Mouse (Mus musculus): Measurements from ENCODE around the gene Slc35f2. TPM values are rescaled to one million over a fixed set of nuclear protein-coding genes. Genes with fewer than 3 reads are reported as not detected.

The Slc35f2 gene
- total RNA-seq, 2 experiments from 2014 or later, result 3.7 to 5.2 TPM

- DNase-seq (ENCODE audit: extremely low spot score in 1 of 2, low spot score in 1 of 2), result peak; percentile 43 to 82
These were observed 47.4 kb downstream of the Slc35f2 start for GRCm38 (mm10) chr9:53818760-53819159.

DNA sequence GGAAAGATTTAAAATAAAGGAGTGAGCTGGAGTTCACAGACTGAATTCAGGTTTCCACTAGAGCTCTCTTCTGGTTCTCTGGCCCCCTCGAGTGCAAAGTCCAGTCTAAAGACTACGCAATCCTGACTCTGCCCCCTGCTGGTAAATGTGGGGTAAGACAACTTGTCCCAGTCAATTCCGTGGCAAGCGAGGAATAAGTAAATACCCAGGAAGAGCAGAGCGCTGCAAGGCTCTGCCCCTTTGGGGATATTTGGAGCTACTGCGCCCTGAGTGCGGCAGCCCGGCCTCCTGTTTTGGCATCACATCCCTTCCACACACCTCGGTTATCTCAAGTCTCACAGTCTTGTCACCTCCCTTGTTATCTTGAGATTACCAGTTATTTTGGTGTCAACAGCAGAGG, 54.0 kb downstream of the Slc35f2 start:
- DNase-seq (ENCODE audit: extremely low spot score in 1 of 2, low spot score in 1 of 2), result no peak

DNA sequence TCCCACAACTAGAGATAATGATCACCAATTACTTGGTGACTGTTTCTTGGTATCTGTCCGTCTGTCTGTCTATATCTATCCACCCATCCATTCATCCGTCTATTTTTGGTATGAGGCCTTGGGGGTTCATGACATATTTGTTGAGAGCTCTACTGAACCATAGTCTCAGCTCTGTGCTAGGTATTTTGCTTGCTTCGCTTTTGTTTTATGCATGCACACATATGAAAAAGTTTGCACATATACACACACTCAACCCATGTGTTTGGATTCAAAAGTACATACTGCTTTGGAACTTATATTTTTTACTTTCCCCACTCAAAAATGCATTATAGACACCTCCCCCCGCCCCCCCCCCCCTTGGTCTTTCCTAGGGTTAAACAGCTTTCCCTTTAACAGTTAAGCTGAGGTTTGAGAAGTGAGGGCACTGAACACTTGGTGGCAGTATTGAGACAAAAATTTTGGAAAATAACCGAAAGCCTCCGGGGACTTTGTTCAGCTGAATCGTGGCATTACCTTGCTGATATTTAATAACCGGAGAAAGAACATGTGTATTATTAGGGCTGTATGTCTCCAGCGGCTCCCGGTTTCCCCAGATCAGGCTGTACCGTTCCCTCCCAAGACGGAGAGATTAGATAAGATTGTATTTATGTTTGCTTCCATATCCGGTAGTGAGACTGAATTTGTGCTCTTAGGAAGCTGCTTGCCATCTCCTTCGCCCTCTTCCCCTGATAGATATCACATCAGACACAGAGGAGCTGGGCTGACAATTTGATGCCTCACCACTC, 57.9 kb downstream of the Slc35f2 start:
- DNase-seq (ENCODE audit: extremely low spot score in 1 of 2, low spot score in 1 of 2), result peak; percentile 32 to 53

DNA sequence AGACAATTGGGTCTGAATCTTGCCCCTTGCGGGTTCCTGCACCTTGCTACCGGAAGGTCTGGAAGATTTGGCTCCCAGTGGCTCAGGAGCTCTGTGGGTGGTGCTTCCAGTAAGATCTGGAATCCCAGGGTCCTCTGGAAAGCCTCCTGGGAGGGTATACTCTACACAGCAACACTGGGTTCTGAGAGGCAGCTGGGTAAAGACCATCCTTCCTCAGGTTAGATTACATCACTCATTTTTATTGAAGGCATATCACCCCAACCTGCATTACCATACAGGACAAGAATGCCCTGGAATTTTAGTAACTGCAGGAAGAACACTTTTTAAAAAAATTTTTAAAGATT, 58.5 kb downstream of the Slc35f2 start:
- DNase-seq (ENCODE audit: extremely low spot score in 1 of 2, low spot score in 1 of 2), result peak in 1 of 2 experiments; percentile 36

- no peak for DNase-seq (ENCODE audit: extremely low spot score in 1 of 2, low spot score in 1 of 2)
These were observed 63.7 kb downstream of the Slc35f2 start for GRCm38 (mm10) chr9:53835039-53835438.

DNA sequence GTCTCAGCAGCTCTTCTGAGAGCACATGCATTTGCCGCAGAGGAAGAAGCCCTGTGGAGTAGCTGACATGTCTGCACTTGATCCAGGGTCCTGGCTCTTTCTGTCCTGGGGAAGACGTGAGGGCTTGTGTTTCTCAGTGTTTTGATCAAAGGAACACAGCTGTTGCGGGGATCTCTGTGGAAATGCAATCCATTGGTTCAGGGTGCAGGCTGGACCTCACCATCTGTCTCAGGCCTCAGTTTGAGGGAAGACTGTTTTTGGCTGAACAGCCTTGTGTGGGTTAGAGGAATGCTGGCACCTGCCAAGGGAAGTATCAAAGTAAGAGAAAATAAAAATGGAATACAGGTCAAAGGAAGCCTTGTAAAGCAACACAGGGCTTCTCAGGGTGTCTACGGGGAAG, 64.6 kb downstream of the Slc35f2 start:
- no peak for DNase-seq (ENCODE audit: extremely low spot score in 1 of 2, low spot score in 1 of 2)

GRCm38 (mm10) chr9:53838816-53839215, 67.5 kb downstream of the Slc35f2 start:
- DNase-seq (ENCODE audit: extremely low spot score in 1 of 2, low spot score in 1 of 2), result no peak

- DNase-seq (ENCODE audit: extremely low spot score in 1 of 2, low spot score in 1 of 2), result no peak
These were observed 77.2 kb downstream of the Slc35f2 start for GRCm38 (mm10) chr9:53848548-53848947.

DNA sequence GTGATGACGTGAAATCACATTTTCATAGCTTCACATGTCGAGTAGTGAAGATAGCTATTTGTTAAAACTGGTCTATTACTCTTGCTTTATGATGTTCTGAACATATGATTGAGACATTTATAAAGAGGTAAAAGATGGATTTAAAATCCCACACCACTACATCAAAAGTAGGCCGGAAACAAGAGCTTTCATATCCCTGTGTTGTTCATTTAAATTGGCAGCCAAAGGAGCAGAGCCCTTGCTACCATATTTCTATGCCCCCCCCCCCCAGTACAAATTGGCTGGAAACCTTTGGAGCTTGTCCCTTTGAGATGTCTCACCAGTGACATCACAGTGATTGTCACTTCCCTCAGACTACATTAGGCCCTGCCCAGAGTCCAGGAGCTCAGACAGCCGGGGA, 78.5 kb downstream of the Slc35f2 start, which contains the start of gene Sln:
Gene Sln (plus strand): TSS at position 301 of the 400 bp plus-strand sequence.
- DNase-seq (ENCODE audit: extremely low spot score in 1 of 2, low spot score in 1 of 2), result no peak

GRCm38 (mm10) chr9:53852158-53852557, 80.8 kb downstream of the Slc35f2 start:
- no peak for DNase-seq (ENCODE audit: extremely low spot score in 1 of 2, low spot score in 1 of 2)

DNA sequence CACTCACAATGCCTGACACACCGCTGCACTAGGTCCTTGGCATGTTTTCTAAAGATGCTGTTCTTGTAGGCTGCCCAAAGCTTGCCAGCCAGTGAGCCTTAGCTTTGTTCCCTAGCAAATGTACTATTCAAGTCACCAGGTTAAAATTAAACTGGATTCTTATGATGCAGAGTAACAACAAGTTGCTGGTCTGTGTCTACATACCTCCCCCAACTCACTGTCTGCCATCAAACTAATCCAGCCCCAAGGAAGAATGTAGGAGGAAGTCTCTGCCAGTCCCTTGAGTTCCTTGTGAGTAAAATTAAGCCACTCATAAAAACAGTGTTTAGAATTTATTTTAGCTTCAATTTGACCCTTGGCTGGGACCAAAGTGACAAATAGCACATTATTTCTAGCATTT, 82.3 kb downstream of the Slc35f2 start:
- no peak for DNase-seq (ENCODE audit: extremely low spot score in 1 of 2, low spot score in 1 of 2)

DNA sequence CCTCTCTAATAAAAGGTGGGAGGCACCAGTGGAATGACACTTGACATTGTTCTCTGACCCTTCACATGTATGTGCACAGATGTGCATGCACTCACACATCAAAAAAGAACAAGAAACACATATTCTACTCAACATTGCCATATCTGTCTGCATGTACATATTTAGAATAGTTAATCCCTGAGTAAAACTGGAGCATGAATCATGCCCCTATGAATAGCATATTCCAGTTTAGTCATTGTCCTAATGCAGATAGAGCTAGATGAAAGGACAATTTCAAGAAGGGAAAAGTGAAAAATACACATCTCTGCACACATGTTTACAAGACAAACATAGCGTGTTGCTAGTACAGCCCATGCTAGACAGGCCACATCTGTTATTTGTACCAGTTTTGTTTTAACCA, 83.2 kb downstream of the Slc35f2 start:
- no peak for DNase-seq (ENCODE audit: extremely low spot score in 1 of 2, low spot score in 1 of 2)

DNA sequence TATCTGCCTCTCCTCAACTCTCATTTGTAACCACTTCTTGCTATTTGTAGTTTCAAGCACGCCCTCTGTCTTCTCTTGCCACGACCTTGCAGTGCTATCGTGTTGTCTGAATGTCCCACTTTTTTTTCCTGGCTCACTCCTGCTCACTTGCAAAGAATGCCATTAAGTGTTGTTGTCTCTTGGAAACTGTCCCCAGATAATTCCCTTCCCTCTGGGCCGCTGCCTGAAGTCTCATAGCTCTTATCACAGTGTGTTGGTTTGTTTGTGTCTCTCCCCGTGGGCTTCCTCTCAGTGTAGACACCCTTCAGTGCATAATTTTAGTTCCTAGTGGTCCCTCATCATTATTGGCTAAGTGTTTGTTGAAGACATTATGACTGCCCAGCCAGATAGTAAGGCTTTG, 86.5 kb downstream of the Slc35f2 start:
- no peak for DNase-seq (ENCODE audit: extremely low spot score in 1 of 2, low spot score in 1 of 2)

Other genes with a start within 250 kb of the Slc35f2 start
- gene Atm, start 234.8 kb upstream of the Slc35f2 start, total RNA-seq (2021), result 10 to 100 TPM; 18.3 to 21.0 TPM
- gene Npat, start 234.5 kb upstream of the Slc35f2 start, total RNA-seq (2021), result 10 to 100 TPM; 15.6 to 17.5 TPM
- gene Acat1, start 161.2 kb upstream of the Slc35f2 start, total RNA-seq (2021), result 10 to 100 TPM; 65.5 to 68.0 TPM
- 10 to 100 TPM; 59.4 to 63.1 TPM for gene Cul5, start 101.5 kb upstream of the Slc35f2 start, total RNA-seq (2021)
- 1 to 10 TPM; 1.5 to 2.1 TPM for gene Rab39, start 65.3 kb upstream of the Slc35f2 start, total RNA-seq (2021)
- gene Sln, start 78.6 kb downstream of the Slc35f2 start, total RNA-seq (2021), result under 1 TPM in 1 of 2 experiments, not detected in 1; 0.94 TPM
- gene Elmod1, start 203.8 kb downstream of the Slc35f2 start, total RNA-seq (2021), result 100 to 1,000 TPM; 246 TPM